Mouse (Mus musculus): ENCODE measurements around the gene Cbx5. TPM values are rescaled to one million over a fixed set of nuclear protein-coding genes. Genes with fewer than 3 reads are reported as not detected.
"Not testable (repeated sequence)": the region's sequence is repeated elsewhere in the genome, so short reads cannot be mapped to it uniquely, and the experiment has no call there.

The Cbx5 gene
- polyA plus RNA-seq, 1 experiment from 2014 or later = 70.4 TPM

DNA sequence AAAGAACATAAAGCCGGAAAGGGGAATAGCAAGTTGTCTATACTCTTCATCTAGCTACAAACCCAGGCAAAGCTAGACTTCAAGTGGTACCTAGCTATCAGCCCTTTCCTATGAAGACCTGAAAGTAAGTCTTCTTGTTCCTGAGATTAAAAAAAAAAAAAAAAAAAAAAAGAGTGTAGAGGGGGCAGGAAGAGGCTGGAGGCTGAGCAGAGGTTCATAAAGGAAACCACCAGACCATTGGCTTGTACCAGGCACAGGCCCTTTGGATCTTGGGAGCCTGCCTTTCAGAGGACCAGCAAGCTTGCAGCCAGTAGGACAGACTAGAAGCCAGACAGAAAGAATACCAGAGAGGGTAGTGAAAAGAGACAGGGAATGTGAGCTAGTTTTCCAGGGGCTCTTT, 13.7 kb upstream of the Cbx5 start:
- H3K9ac ChIP-seq (ENCODE audit: low read length) = no peak overlapping the region
- peaks cover 3% of the 10 kb centered on the region for H3K36me3 ChIP-seq (ENCODE audit: control insufficient read depth, insufficient read depth)
- H3K27me3 ChIP-seq (ENCODE audit: control insufficient read depth, insufficient read depth, low read length) = no peaks in the 10 kb centered on the region
- ATAC-seq (replicated peaks; ENCODE audit: extremely low read depth, insufficient read depth, low FRiP score) = no peak
- 92% methylated on average over 1 of the region's 1 CpGs for WGBS
- H3K9me3 ChIP-seq (replicated peaks; ENCODE audit: control insufficient read depth, low read length) = no peaks in the 10 kb centered on the region
- H3K4me3 ChIP-seq (ENCODE audit: low read length) = no peak overlapping the region
- H3K4me2 ChIP-seq (ENCODE audit: low read depth, low read length) = no peak overlapping the region
- peaks cover 12% of the 10 kb centered on the region for H3K4me1 ChIP-seq (ENCODE audit: control insufficient read depth, insufficient read depth, low read length)
- H3K27ac ChIP-seq (ENCODE audit: low read length) = no peak overlapping the region

DNA sequence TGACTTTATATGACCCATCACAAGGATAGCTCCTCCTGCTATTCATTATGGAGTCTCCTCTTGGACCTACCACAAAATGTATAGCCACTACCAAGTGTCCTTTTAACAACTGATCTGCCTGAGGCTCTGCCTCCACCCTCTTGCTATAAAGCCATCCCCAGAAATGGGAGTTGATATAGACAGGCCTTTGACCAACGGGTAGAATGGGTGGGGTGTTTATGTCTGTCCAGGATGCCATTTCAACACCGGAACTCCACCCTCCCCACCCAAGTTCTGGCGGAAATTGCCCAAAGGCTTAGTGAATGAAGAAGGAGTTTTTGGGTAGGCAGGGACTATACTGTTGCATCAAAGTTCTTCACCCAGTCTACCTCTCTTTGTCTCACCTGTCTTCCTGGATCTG, 13.0 kb upstream of the Cbx5 start:
- H3K4me3 ChIP-seq (ENCODE audit: low read length) = no peak overlapping the region
- no peak overlapping the region for H3K9ac ChIP-seq (ENCODE audit: low read length)
- ATAC-seq (replicated peaks; ENCODE audit: extremely low read depth, insufficient read depth, low FRiP score) = no peak
- no peaks in the 10 kb centered on the region for H3K27me3 ChIP-seq (ENCODE audit: control insufficient read depth, insufficient read depth, low read length)
- H3K4me2 ChIP-seq (ENCODE audit: low read depth, low read length) = no peak overlapping the region
- H3K4me1 ChIP-seq (ENCODE audit: control insufficient read depth, insufficient read depth, low read length) = peaks cover 6% of the 10 kb centered on the region
- WGBS = 75% methylated on average over 3 of the region's 3 CpGs
- H3K9me3 ChIP-seq (replicated peaks; ENCODE audit: control insufficient read depth, low read length) = no peaks in the 10 kb centered on the region
- H3K36me3 ChIP-seq (ENCODE audit: control insufficient read depth, insufficient read depth) = peaks cover 10% of the 10 kb centered on the region
- H3K27ac ChIP-seq (ENCODE audit: low read length) = no peak overlapping the region

DNA sequence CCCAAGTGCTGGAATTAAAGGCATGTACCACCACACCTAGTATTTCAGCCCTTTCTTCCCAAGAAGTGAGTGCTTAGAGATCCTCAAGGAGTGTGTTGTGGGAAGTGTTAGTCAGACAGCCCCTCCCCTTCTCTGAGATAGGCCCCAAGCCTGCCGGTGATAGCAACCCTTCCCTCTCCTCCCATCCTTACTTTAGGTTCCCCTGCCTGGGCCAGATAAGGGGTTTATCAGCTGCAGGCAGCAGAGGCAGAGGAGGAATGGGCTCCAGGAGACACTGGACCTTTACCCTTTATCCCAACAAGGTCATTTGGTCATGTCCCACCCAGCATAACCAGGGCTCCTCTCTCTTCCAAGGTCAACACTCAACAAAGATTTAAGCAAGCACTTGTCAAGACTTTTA, 12.0 kb upstream of the Cbx5 start:
- H3K9ac ChIP-seq (ENCODE audit: low read length) = no peak overlapping the region
- no peak overlapping the region for H3K4me3 ChIP-seq (ENCODE audit: low read length)
- no peak overlapping the region for H3K27ac ChIP-seq (ENCODE audit: low read length)
- no peaks in the 10 kb centered on the region for H3K9me3 ChIP-seq (replicated peaks; ENCODE audit: control insufficient read depth, low read length)
- no peak for ATAC-seq (replicated peaks; ENCODE audit: extremely low read depth, insufficient read depth, low FRiP score)
- H3K27me3 ChIP-seq (ENCODE audit: control insufficient read depth, insufficient read depth, low read length) = no peaks in the 10 kb centered on the region
- 39% methylated on average over 1 of the region's 1 CpGs for WGBS
- no peak overlapping the region for H3K4me2 ChIP-seq (ENCODE audit: low read depth, low read length)
- peaks cover 4% of the 10 kb centered on the region; the same call in 1 of the 2 replicates for H3K4me1 ChIP-seq (ENCODE audit: control insufficient read depth, insufficient read depth, low read length)
- H3K36me3 ChIP-seq (ENCODE audit: control insufficient read depth, insufficient read depth) = peaks cover 21% of the 10 kb centered on the region

DNA sequence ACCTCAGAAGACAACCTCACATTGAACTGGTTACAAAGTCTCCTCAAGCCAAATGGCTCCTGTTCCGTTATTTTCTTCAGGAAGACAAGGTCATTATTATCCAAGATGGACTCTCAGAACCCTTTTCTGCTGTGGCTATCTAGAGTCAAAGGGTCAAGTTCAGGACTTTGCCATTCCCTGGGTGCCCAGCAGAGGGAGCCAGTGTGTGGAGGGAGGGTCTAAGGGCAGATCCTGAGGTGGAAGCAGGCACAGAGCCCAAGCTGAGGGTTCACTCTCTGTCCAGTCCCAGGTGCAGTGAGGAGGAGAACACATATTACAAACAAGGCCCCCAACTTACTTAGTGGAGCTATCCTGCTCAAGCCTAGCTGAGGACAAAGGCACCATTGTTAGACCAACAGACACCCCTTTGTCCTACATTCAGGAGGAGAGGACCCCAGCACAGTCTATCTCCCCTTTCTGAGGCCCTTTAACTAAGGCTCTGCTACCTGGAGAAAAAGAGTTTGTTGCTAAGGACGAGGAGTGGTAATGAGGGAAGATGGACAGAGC, 10.7 kb upstream of the Cbx5 start:
- no peak overlapping the region for H3K4me3 ChIP-seq (ENCODE audit: low read length)
- no peak overlapping the region for H3K9ac ChIP-seq (ENCODE audit: low read length)
- no peak overlapping the region for H3K4me2 ChIP-seq (ENCODE audit: low read depth, low read length)
- H3K27me3 ChIP-seq (ENCODE audit: control insufficient read depth, insufficient read depth, low read length) = no peaks in the 10 kb centered on the region
- H3K27ac ChIP-seq (ENCODE audit: low read length) = no peak overlapping the region
- WGBS = 40% methylated on average over 2 of the region's 2 CpGs
- no peak for ATAC-seq (replicated peaks; ENCODE audit: extremely low read depth, insufficient read depth, low FRiP score)
- peaks cover 7% of the 10 kb centered on the region for H3K4me1 ChIP-seq (ENCODE audit: control insufficient read depth, insufficient read depth, low read length)
- H3K9me3 ChIP-seq (replicated peaks; ENCODE audit: control insufficient read depth, low read length) = no peaks in the 10 kb centered on the region
- H3K36me3 ChIP-seq (ENCODE audit: control insufficient read depth, insufficient read depth) = peaks cover 32% of the 10 kb centered on the region

DNA sequence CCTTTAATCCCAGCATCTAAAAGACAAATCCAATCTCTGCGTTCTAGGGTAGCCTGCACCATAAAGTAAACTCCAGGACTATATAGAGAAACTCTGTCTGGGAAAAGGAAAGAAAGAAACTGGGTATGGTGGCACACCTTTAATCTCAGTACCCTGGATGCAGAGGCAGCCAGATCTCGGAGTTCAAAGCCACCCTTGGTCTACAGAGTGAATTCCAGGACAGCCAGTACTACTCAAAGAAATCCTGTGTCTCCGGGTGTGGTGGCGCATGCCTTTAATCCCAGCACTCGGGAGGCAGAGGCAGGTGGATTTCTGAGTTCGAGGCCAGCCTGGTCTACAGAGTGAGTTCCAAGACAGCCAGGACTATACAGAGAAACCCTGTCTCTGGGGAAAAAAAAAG, 9.9 kb upstream of the Cbx5 start:
- H3K27ac ChIP-seq (ENCODE audit: low read length); H3K27me3 ChIP-seq (ENCODE audit: control insufficient read depth, insufficient read depth, low read length); H3K9me3 ChIP-seq (replicated peaks; ENCODE audit: control insufficient read depth, low read length); H3K4me3 ChIP-seq (ENCODE audit: low read length); H3K9ac ChIP-seq (ENCODE audit: low read length); ATAC-seq (replicated peaks; ENCODE audit: extremely low read depth, insufficient read depth, low FRiP score); H3K4me2 ChIP-seq (ENCODE audit: low read depth, low read length); H3K4me1 ChIP-seq (ENCODE audit: control insufficient read depth, insufficient read depth, low read length): not testable (repeated sequence)
- peaks cover 35% of the 10 kb centered on the region for H3K36me3 ChIP-seq (ENCODE audit: control insufficient read depth, insufficient read depth)
- 86% methylated on average over 6 of the region's 6 CpGs for WGBS

DNA sequence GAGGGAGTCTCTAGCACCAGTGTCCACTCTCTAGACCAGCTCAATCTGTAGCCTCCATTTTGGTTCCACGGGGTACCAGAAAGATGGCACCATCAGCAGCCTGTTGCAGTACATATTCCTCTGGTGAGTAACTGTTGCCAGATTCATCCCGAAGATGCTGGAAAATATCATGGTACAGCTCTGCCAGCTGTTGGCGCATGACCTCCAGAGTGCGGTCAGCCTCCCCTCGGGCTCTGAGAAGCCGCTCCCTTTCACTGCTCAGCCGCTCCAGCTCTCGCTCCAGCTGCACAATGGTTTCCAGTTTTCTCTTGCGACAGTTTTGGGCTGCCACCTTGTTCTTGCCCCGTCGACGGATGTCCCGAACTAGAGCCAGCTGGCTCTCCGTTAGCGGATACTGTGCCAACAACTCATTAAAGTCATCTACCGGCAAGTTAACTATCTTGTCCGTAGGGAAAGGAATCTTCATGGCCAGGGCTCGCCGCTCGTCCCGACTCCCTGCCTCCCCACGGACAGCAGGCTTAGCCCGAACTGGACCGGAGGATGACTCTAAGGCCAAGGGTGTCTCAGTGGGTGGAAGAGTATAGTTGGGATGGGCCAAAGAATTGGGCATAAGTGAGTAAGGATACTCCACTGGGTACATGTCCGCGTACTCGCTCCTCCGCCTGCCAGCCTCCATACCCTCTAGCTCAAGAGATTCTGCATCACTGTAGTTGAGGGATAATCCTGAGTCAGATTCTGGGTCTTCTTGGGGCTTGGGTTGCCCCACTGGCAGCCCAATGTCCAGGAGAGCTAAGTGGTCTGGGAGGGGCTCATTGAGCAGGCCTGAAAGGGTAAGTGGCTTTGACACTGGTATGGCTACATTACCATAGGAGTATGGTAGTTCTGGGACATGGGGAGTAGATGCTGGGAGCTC, 9.0 kb upstream of the Cbx5 start:
- no peak for ATAC-seq (replicated peaks; ENCODE audit: extremely low read depth, insufficient read depth, low FRiP score)
- 79% methylated on average over 28 of the region's 28 CpGs for WGBS
- Histone ChIP-seq H3K36me3 (ENCODE audit: control insufficient read depth, insufficient read depth) (peaks cover 38% of the 10 kb centered on the region), H3K9ac (ENCODE audit: low read length) (no peak overlapping the region), H3K27ac (ENCODE audit: low read length) (no peak overlapping the region), H3K4me3 (ENCODE audit: low read length) (no peak overlapping the region), H3K9me3 (replicated peaks; ENCODE audit: control insufficient read depth, low read length) (no peaks in the 10 kb centered on the region), H3K4me1 (ENCODE audit: control insufficient read depth, insufficient read depth, low read length) (peaks cover 11% of the 10 kb centered on the region), H3K27me3 (ENCODE audit: control insufficient read depth, insufficient read depth, low read length) (no peaks in the 10 kb centered on the region), H3K4me2 (ENCODE audit: low read depth, low read length) (no peak overlapping the region)

DNA sequence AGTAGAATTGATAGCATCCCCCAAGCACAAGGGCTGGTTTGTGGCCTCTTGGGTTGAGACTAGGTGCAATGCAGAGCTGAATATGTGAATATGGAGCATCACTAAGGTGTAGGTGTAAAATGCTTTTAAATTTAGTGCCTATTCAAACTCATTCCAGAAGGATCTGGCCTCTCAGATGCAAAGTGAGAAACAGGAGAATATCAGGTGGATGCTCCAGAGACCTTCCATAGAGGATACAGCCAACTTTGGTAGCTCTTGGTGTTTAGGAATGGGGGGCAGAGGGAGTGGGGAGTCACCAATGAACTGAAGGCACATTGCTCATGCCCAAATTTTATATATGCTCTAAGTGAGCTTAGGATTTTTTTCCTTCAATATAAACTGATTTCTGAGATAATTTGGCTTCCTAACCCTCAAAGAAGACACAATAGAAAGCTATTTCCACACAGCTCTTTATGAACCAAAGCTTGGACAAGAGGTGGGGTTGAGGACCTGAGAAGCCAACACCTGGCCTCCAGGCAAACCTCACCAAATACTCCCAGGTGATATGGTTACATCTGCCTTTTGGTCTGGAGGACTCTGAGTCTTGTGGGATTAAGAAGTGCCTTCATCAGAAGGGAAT, 8.3 kb upstream of the Cbx5 start:
- ATAC-seq (replicated peaks; ENCODE audit: extremely low read depth, insufficient read depth, low FRiP score) = no peak
- Histone ChIP-seq H3K27ac (ENCODE audit: low read length) (no peak overlapping the region), H3K4me3 (ENCODE audit: low read length) (no peak overlapping the region), H3K9me3 (replicated peaks; ENCODE audit: control insufficient read depth, low read length) (no peaks in the 10 kb centered on the region), H3K4me2 (ENCODE audit: low read depth, low read length) (no peak overlapping the region), H3K36me3 (ENCODE audit: control insufficient read depth, insufficient read depth) (peaks cover 45% of the 10 kb centered on the region), H3K27me3 (ENCODE audit: control insufficient read depth, insufficient read depth, low read length) (no peaks in the 10 kb centered on the region), H3K4me1 (ENCODE audit: control insufficient read depth, insufficient read depth, low read length) (peaks cover 18% of the 10 kb centered on the region), H3K9ac (ENCODE audit: low read length) (no peak overlapping the region)

DNA sequence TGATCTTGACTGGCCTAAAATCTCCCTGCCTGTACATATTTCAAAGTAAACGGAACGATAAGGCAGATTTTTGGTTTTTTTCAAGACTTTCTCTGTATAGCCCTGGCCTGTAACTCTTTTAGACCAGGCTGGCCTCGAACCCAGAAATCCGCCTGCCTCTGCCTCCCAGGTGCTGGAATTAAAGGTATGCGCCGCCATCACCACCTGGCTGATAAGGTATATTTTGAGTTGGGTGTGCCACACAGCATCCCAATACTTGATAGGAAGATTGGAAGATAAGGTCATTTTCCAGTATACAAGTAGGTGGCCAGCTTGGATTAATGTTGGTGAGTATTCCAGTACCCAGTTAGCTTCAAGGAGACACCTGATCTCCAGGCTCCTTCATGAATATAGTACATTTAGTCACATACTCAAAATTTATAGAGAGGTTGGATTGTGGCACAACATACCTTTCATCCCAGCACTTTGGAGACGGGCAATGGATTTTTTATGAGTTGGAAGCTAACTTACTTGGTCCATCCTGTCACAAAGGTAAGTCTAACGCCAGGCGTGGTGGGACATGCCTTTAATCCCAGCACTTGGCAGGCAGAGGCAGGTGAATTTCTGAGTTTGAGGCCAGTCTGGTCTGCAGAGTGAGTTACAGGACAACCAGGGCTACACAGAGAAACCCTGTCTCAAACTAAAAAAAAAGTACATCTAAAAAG, 7.6 kb upstream of the Cbx5 start:
- H3K36me3 ChIP-seq (ENCODE audit: control insufficient read depth, insufficient read depth) = peaks cover 52% of the 10 kb centered on the region
- WGBS = 85% methylated on average over 9 of the region's 9 CpGs
- H3K4me2 ChIP-seq (ENCODE audit: low read depth, low read length) = no peak overlapping the region
- H3K9me3 ChIP-seq (replicated peaks; ENCODE audit: control insufficient read depth, low read length) = no peaks in the 10 kb centered on the region
- no peak overlapping the region for H3K27ac ChIP-seq (ENCODE audit: low read length)
- H3K27me3 ChIP-seq (ENCODE audit: control insufficient read depth, insufficient read depth, low read length) = no peaks in the 10 kb centered on the region
- H3K4me3 ChIP-seq (ENCODE audit: low read length) = no peak overlapping the region
- peaks cover 24% of the 10 kb centered on the region for H3K4me1 ChIP-seq (ENCODE audit: control insufficient read depth, insufficient read depth, low read length)
- no peak overlapping the region for H3K9ac ChIP-seq (ENCODE audit: low read length)
- ATAC-seq (replicated peaks; ENCODE audit: extremely low read depth, insufficient read depth, low FRiP score) = no peak

DNA sequence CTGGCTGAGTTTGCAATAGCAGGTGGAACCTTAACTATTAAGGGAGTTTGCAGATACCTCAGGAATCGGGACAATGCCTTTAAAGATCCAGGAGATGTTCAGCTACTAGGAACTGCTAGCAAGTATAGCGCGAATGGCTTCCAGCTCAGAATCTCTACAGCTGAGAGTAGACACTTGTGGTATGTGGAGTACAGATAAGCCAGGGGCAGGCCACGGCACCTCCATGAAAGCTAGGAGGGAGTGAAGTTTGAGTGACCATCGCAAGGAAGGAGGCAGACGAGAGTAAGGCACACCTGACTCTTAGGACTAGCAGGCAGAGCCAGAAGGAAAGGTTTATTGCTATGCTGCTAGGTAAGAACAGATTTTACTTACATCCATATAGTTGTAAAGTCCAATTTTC, 6.0 kb upstream of the Cbx5 start:
- no peak overlapping the region for H3K27ac ChIP-seq (ENCODE audit: low read length)
- peaks cover 64% of the 10 kb centered on the region for H3K36me3 ChIP-seq (ENCODE audit: control insufficient read depth, insufficient read depth)
- no peak overlapping the region for H3K9ac ChIP-seq (ENCODE audit: low read length)
- H3K27me3 ChIP-seq (ENCODE audit: control insufficient read depth, insufficient read depth, low read length) = no peaks in the 10 kb centered on the region
- no peak for ATAC-seq (replicated peaks; ENCODE audit: extremely low read depth, insufficient read depth, low FRiP score)
- H3K4me2 ChIP-seq (ENCODE audit: low read depth, low read length) = no peak overlapping the region
- no peak overlapping the region for H3K4me3 ChIP-seq (ENCODE audit: low read length)
- no peaks in the 10 kb centered on the region for H3K9me3 ChIP-seq (replicated peaks; ENCODE audit: control insufficient read depth, low read length)
- WGBS = 47% methylated on average over 6 of the region's 6 CpGs
- peaks cover 30% of the 10 kb centered on the region for H3K4me1 ChIP-seq (ENCODE audit: control insufficient read depth, insufficient read depth, low read length)
